Mouse (Mus musculus) small intestine, adult 2 months (tissue): Measurements from ENCODE around the gene Arl15. TPM values are rescaled to one million over a fixed set of nuclear protein-coding genes. Genes with fewer than 3 reads are reported as not detected.

Experiments used
- H3K27ac ChIP-seq: fragments of 200-500 bp; 2 replicates; pipeline ENCODE4 v1.5.1; 2012; ENCODE audit warnings: low read depth, low read length, control low read depth, inconsistent platforms; ENCODE audit not compliant: insufficient read depth
- H3K27me3 ChIP-seq: fragments of 200-500 bp; 2 replicates; pipeline ENCODE4 v1.6.1; 2012; ENCODE audit warnings: mild to moderate bottlenecking, moderate library complexity, low read length, inconsistent platforms; ENCODE audit not compliant: control insufficient read depth, insufficient read depth
- H3K36me3 ChIP-seq: fragments of 200-500 bp; 2 replicates; pipeline ENCODE4 v1.6.1; 2012; ENCODE audit warnings: mild to moderate bottlenecking, low read length, control low read depth, inconsistent platforms; ENCODE audit not compliant: control insufficient read depth, insufficient read depth
- H3K4me1 ChIP-seq: fragments of 200-500 bp; 2 replicates; pipeline ENCODE4 v1.6.1; 2012; ENCODE audit warnings: low read length, inconsistent platforms, mixed read lengths; ENCODE audit not compliant: control insufficient read depth, insufficient read depth, insufficient read length
- H3K4me3 ChIP-seq: fragments of 200-500 bp; 2 replicates; pipeline ENCODE4 v1.5.1; 2012; ENCODE audit warnings: low read depth, mild to moderate bottlenecking, control low read depth, inconsistent platforms, low read length, moderate library complexity
- CTCF ChIP-seq: fragments of 200-500 bp; IDR thresholded peaks from 2 replicates; pipeline ENCODE4 v1.5.1; 2012; ENCODE audit warnings: low read depth, mild to moderate bottlenecking, control low read depth, inconsistent platforms, low read length, moderate library complexity, mixed read lengths; ENCODE audit not compliant: insufficient replicate concordance, insufficient read length; ENCODE audit errors: extremely low read depth
- POLR2A ChIP-seq: fragments of 200-500 bp; IDR thresholded peaks from 2 replicates; pipeline ENCODE4 v1.6.1; 2012; ENCODE audit warnings: low read depth, mild to moderate bottlenecking, control low read depth, inconsistent platforms, low read length, moderate library complexity
- WGBS: fragments of 180-500 bp; shearing (Covaris S2); methylation state at CpG from one replicate; pipeline ENCODE4 v1.1.7; 2018; 5-methylcytosine and 5-hydroxymethylcytosine counted together
- polyA plus RNA-seq: library from polyadenylated mRNA; depleted of rRNA; stranded (reverse); fragments of >200 nt; gene quantifications from 2 replicates; pipeline ENCODE4 v1.2.3, GENCODE M21; 2012

Arl15 gene
- polyA plus RNA-seq, 1 experiment, result 2.0 TPM

- Histone ChIP-seq H3K4me3 (no peak overlapping the region), H3K27me3 (no peaks in the 10 kb centered on the region), H3K36me3 (no peaks in the 10 kb centered on the region), H3K27ac (no peak overlapping the region), H3K4me1 (no peaks in the 10 kb centered on the region)
- TF ChIP-seq POLR2A (no peak), CTCF (no peak)
- WGBS, result 61% methylated on average over 7 of the region's 7 CpGs
These were observed 371.3 kb downstream of the Arl15 start for GRCm38 (mm10) chr13:114165616-114166015.

- H3K4me3 ChIP-seq, result no peak overlapping the region
- no peaks in the 10 kb centered on the region for H3K36me3 ChIP-seq
- H3K4me1 ChIP-seq, result no peaks in the 10 kb centered on the region
- no peaks in the 10 kb centered on the region for H3K27me3 ChIP-seq
- no peak overlapping the region for H3K27ac ChIP-seq
- 61% methylated on average over 12 of the region's 12 CpGs for WGBS
- TF ChIP-seq POLR2A (no peak), CTCF (no peak)
These were observed 372.3 kb downstream of the Arl15 start for GRCm38 (mm10) chr13:114166439-114167183.

GRCm38 (mm10) chr13:114170061-114170460, 375.8 kb downstream of the Arl15 start:
- Histone ChIP-seq H3K4me1 (no peaks in the 10 kb centered on the region), H3K27me3 (no peaks in the 10 kb centered on the region), H3K27ac (no peak overlapping the region), H3K36me3 (no peaks in the 10 kb centered on the region), H3K4me3 (no peak overlapping the region)
- no peak for TF ChIP-seq CTCF
- TF ChIP-seq POLR2A, result no peak
- WGBS, result 79% methylated on average over 5 of the region's 5 CpGs

GRCm38 (mm10) chr13:114171465-114171864, 377.2 kb downstream of the Arl15 start:
- Histone ChIP-seq H3K27me3 (no peaks in the 10 kb centered on the region), H3K4me3 (no peak overlapping the region), H3K27ac (no peak overlapping the region), H3K4me1 (no peaks in the 10 kb centered on the region), H3K36me3 (no peaks in the 10 kb centered on the region)
- no peak for TF ChIP-seq POLR2A
- TF ChIP-seq CTCF, result no peak
- WGBS, result 84% methylated on average over 5 of the region's 5 CpGs

GRCm38 (mm10) chr13:114188107-114188506, 393.8 kb downstream of the Arl15 start:
- 82% methylated on average over 7 of the region's 7 CpGs for WGBS
- no peaks in the 10 kb centered on the region for H3K36me3 ChIP-seq
- H3K4me1 ChIP-seq, result no peaks in the 10 kb centered on the region
- TF ChIP-seq CTCF, result no peak
- TF ChIP-seq POLR2A, result no peak
- H3K27ac ChIP-seq, result no peak overlapping the region
- no peaks in the 10 kb centered on the region for H3K27me3 ChIP-seq
- H3K4me3 ChIP-seq, result no peak overlapping the region

GRCm38 (mm10) chr13:114188801-114189200, 394.5 kb downstream of the Arl15 start:
- no peaks in the 10 kb centered on the region for H3K4me1 ChIP-seq
- WGBS, result 81% methylated on average over 7 of the region's 7 CpGs
- no peak overlapping the region for H3K27ac ChIP-seq
- no peaks in the 10 kb centered on the region for H3K36me3 ChIP-seq
- no peaks in the 10 kb centered on the region for H3K27me3 ChIP-seq
- no peak overlapping the region for H3K4me3 ChIP-seq
- no peak for TF ChIP-seq CTCF
- TF ChIP-seq POLR2A, result no peak

GRCm38 (mm10) chr13:114189441-114189840, 395.1 kb downstream of the Arl15 start:
- no peak overlapping the region for H3K4me3 ChIP-seq
- TF ChIP-seq CTCF (no peak), POLR2A (no peak)

GRCm38 (mm10) chr13:114190898-114191297, 396.6 kb downstream of the Arl15 start:
- Histone ChIP-seq H3K36me3 (no peaks in the 10 kb centered on the region), H3K4me3 (no peak overlapping the region), H3K27me3 (no peaks in the 10 kb centered on the region), H3K27ac (no peak overlapping the region), H3K4me1 (no peaks in the 10 kb centered on the region)
- 79% methylated on average over 10 of the region's 10 CpGs for WGBS
- TF ChIP-seq CTCF (no peak), POLR2A (no peak)

More at GRCm38 (mm10) chr13:114189441-114189840, 395.1 kb downstream of the Arl15 start:
- H3K4me1 ChIP-seq, result no peaks in the 10 kb centered on the region
- no peak overlapping the region for H3K27ac ChIP-seq
- no peaks in the 10 kb centered on the region for H3K27me3 ChIP-seq
- WGBS, result 79% methylated on average over 6 of the region's 6 CpGs
- no peaks in the 10 kb centered on the region for H3K36me3 ChIP-seq
